Mouse (Mus musculus) C2C12 (cell line): ENCODE data around the gene Tmtc2. TPM values are rescaled to one million over a fixed set of nuclear protein-coding genes. Genes with fewer than 3 reads are reported as not detected.

ENCODE experiments used
- H3K27me3 ChIP-seq: one replicate; pipeline ENCODE4 v1.6.1; 2011; ENCODE audit not compliant: control insufficient read depth, insufficient read depth, insufficient read length
- H3K36me3 ChIP-seq: one replicate; pipeline ENCODE4 v1.6.1; 2011; ENCODE audit not compliant: control insufficient read depth, insufficient read depth
- H3K4me3 ChIP-seq: one replicate; pipeline ENCODE4 v1.5.1; 2011; ENCODE audit warnings: mild to moderate bottlenecking, control low read depth; ENCODE audit not compliant: poor library complexity, insufficient read depth, severe bottlenecking
- H3K79me2 ChIP-seq: one replicate; pipeline ENCODE4 v1.6.1; 2011; ENCODE audit not compliant: control insufficient read depth, insufficient read depth
- H3K79me3 ChIP-seq: one replicate; pipeline ENCODE4 v1.6.1; 2011; ENCODE audit warnings: low read depth, control low read depth
- H3ac ChIP-seq: one replicate; pipeline ENCODE3; 2011; ENCODE audit warnings: low read depth; ENCODE audit not compliant: control insufficient read depth, insufficient read length
- CEBPB ChIP-seq: IDR thresholded peaks from one replicate; pipeline ENCODE4 v1.6.1; 2011; ENCODE audit warnings: low read depth, mild to moderate bottlenecking, control low read depth, moderate library complexity
- CTCF ChIP-seq: IDR thresholded peaks from one replicate; pipeline ENCODE4 v1.5.1; 2011; ENCODE audit not compliant: control insufficient read depth, insufficient read depth, insufficient read length
- FOSL1 ChIP-seq: IDR thresholded peaks from one replicate; pipeline ENCODE4 v1.8.0; 2011; ENCODE audit warnings: mild to moderate bottlenecking, low read length; ENCODE audit not compliant: poor library complexity, insufficient read depth, severe bottlenecking
- MAX ChIP-seq: IDR thresholded peaks from one replicate; pipeline ENCODE4 v1.6.1; 2011; ENCODE audit warnings: mild to moderate bottlenecking, control low read depth
- MYOD1 ChIP-seq: IDR thresholded peaks from one replicate; pipeline ENCODE4 v1.6.1; 2011; ENCODE audit warnings: low read depth; ENCODE audit not compliant: control insufficient read depth, insufficient read length
- MYOG ChIP-seq: IDR thresholded peaks from one replicate; pipeline ENCODE4 v1.6.1; 2011; ENCODE audit not compliant: control insufficient read depth, insufficient read length; ENCODE audit errors: extremely low read depth
- USF1 ChIP-seq: IDR thresholded peaks from one replicate; pipeline ENCODE4 v1.6.1; 2011; ENCODE audit warnings: low read depth, mild to moderate bottlenecking, control low read depth, moderate library complexity
- polyA plus RNA-seq: library from polyadenylated mRNA; unstranded; fragments of >200 nt; fragmentation: generic; extraction: Trizol; gene quantifications from one replicate; pipeline ENCODE4 v1.2.1, GENCODE M21; 2012; ENCODE audit warnings: missing spikeins

Tmtc2 gene
- polyA plus RNA-seq, 1 experiment, result 0.25 TPM

- no peaks in the 10 kb centered on the region for H3K36me3 ChIP-seq
- H3K79me2 ChIP-seq, result no peaks in the 10 kb centered on the region
- TF ChIP-seq MYOG, result no peak
- TF ChIP-seq USF1, result no peak
- no peak for TF ChIP-seq MAX
- TF ChIP-seq FOSL1, result no peak
- no peak for TF ChIP-seq CEBPB
- no peak for TF ChIP-seq MYOD1
- TF ChIP-seq CTCF, result no peak
- no peaks in the 10 kb centered on the region for H3K79me3 ChIP-seq
- no peak overlapping the region for H3ac ChIP-seq
- no peaks in the 10 kb centered on the region for H3K27me3 ChIP-seq
- no peak overlapping the region for H3K4me3 ChIP-seq
Observed at GRCm38 (mm10) chr10:105292961-105293360, 281.3 kb downstream of the Tmtc2 start.

GRCm38 (mm10) chr10:105288472-105288871 lies 285.8 kb downstream of the Tmtc2 start:
- H3K4me3 ChIP-seq, result no peak overlapping the region
- no peaks in the 10 kb centered on the region for H3K27me3 ChIP-seq
- H3K36me3 ChIP-seq, result no peaks in the 10 kb centered on the region
- H3ac ChIP-seq, result no peak overlapping the region
- no peaks in the 10 kb centered on the region for H3K79me3 ChIP-seq
- TF ChIP-seq MAX, result no peak
- TF ChIP-seq CTCF, result no peak
- TF ChIP-seq MYOD1, result no peak
- no peak for TF ChIP-seq USF1
- TF ChIP-seq FOSL1, result no peak
- TF ChIP-seq MYOG, result no peak
- TF ChIP-seq CEBPB, result no peak
- H3K79me2 ChIP-seq, result no peaks in the 10 kb centered on the region

GRCm38 (mm10) chr10:105287575-105287974 lies 286.7 kb downstream of the Tmtc2 start:
- H3K4me3 ChIP-seq, result no peak overlapping the region
- H3K79me3 ChIP-seq, result no peaks in the 10 kb centered on the region
- TF ChIP-seq CTCF, result no peak
- TF ChIP-seq MYOD1, result no peak
- TF ChIP-seq FOSL1, result no peak
- no peak for TF ChIP-seq MYOG
- TF ChIP-seq MAX, result no peak
- no peaks in the 10 kb centered on the region for H3K79me2 ChIP-seq
- no peaks in the 10 kb centered on the region for H3K36me3 ChIP-seq
- H3K27me3 ChIP-seq, result no peaks in the 10 kb centered on the region
- H3ac ChIP-seq, result no peak overlapping the region

- Histone ChIP-seq H3K79me3 (no peaks in the 10 kb centered on the region), H3K36me3 (no peaks in the 10 kb centered on the region), H3K4me3 (no peak overlapping the region), H3K79me2 (no peaks in the 10 kb centered on the region), H3ac (no peak overlapping the region), H3K27me3 (no peaks in the 10 kb centered on the region)
- TF ChIP-seq MAX (no peak), FOSL1 (no peak), CTCF (no peak), USF1 (no peak), MYOD1 (no peak), CEBPB (no peak), MYOG (no peak)
Observed at GRCm38 (mm10) chr10:105287064-105287463, 287.2 kb downstream of the Tmtc2 start.

GRCm38 (mm10) chr10:105286221-105286620 lies 288.0 kb downstream of the Tmtc2 start:
- no peaks in the 10 kb centered on the region for H3K79me3 ChIP-seq
- no peak for TF ChIP-seq FOSL1
- TF ChIP-seq CEBPB, result no peak
- TF ChIP-seq MAX, result no peak
- TF ChIP-seq USF1, result no peak
- TF ChIP-seq MYOD1, result no peak
- TF ChIP-seq MYOG, result no peak
- TF ChIP-seq CTCF, result no peak
- no peaks in the 10 kb centered on the region for H3K27me3 ChIP-seq

GRCm38 (mm10) chr10:105284171-105284570 lies 290.1 kb downstream of the Tmtc2 start:
- TF ChIP-seq MYOD1 (no peak), CEBPB (no peak), USF1 (no peak), MAX (no peak), FOSL1 (no peak), CTCF (no peak), MYOG (no peak)
- Histone ChIP-seq H3ac (no peak overlapping the region), H3K79me3 (no peaks in the 10 kb centered on the region), H3K27me3 (no peaks in the 10 kb centered on the region), H3K79me2 (no peaks in the 10 kb centered on the region), H3K4me3 (no peak overlapping the region), H3K36me3 (no peaks in the 10 kb centered on the region)

More at GRCm38 (mm10) chr10:105286221-105286620, 288.0 kb downstream of the Tmtc2 start:
- Histone ChIP-seq H3ac (no peak overlapping the region), H3K36me3 (no peaks in the 10 kb centered on the region), H3K79me2 (no peaks in the 10 kb centered on the region), H3K4me3 (no peak overlapping the region)
